Mouse (Mus musculus) ovary, postnatal 36 days (tissue): ENCODE measurements around the gene 9130409I23Rik.
"Not testable (repeated sequence)": the region's sequence is repeated elsewhere in the genome, so short reads cannot be mapped to it uniquely, and the experiment has no call there.

Experiments
- DNase-seq: peaks from one replicate; pipeline ENCODE4 v3.0.0; 2022; ENCODE audit warnings: low spot score, mixed read lengths

The 9130409I23Rik gene

GRCm38 (mm10) chr1:181035015-181035778, 15.8 kb upstream of the 9130409I23Rik start:
- not testable (repeated sequence) for DNase-seq

DNA sequence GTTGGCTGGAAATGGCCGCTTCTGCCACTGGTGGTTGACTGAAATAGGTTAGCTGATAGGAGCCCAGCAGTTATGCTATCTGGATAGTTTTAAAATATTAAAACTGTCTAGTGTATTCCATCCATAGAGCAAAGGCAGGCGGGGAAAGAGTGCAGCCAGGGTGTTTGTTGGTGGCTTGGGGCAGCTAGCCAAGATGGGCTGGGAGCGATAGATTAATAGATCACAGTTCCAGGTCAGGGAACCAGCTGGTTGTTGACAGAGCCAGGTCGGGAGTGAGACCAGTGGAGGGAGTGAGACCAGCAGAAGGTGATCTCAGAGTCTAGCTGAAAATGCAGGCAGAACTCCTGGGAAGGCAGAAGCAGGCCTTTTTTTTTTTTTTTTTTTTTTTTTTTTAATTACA, 13.4 kb upstream of the 9130409I23Rik start:
- no peak for DNase-seq

GRCm38 (mm10) chr1:181039652-181040051, 11.4 kb upstream of the 9130409I23Rik start:
- no peak for DNase-seq

- DNase-seq: no peak
Observed at GRCm38 (mm10) chr1:181047520-181047919, 3.5 kb upstream of the 9130409I23Rik start.

DNA sequence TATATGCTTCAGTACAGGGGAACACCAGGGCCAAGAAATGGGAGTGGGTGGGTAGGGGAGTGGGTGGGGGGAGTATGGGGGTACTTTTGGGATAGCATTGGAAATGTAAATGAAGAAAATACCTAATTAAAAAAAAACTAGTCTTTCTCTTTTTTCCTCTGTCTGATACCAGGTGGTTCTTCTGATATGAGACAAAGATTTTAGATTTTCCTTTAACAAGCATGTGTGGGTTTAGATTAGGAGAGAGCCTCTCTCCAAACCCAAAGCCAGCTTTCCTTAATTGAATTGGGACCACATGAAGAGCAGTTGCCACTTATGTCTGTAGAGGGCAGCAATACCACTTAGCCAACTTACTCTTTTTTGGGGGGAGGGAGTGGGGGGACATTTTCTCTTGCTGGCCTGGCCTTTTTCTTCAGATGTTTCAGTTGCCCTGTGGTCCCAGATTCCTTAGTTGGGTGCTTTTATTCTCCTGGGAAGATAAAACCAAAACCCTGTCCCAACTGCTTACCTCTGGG, 1.7 kb upstream of the 9130409I23Rik start:
- no peak for DNase-seq

- DNase-seq: no peak
Observed at GRCm38 (mm10) chr1:181052898-181053297, 1.9 kb downstream of the 9130409I23Rik start.

DNA sequence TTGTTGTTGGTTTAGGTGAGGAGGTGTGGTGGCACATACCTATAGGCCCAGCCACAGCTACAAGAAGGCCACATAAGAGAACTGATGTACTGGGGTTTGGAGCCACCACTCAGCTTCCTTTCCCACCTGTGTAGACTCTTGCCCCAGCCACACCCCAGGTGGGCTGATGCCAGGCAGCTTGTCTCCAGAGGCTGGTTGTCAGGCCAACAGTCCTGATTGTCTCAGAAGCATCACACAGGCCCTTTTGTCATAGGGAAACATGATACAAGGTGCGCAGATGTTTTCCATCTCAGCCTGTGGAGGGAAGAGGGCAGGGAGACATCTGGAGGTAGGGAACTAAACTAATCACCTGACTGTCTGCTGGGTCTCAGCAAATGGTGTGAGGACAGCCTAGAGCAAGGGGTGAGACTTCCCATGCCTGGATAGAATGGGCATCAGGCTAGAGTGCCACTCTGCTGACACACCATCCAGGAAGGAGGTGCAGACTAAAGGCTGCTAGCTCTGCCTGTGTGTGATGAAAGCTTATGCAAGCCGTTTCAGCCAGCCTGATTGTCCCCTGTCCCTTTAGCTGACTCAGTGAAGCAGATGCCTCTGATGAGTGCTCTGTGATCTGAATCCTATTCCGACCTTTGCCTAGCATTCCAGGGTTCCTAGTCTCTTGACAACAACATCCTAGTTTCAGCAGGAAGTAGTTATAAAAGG, 10.9 kb downstream of the 9130409I23Rik start:
- no peak for DNase-seq

DNA sequence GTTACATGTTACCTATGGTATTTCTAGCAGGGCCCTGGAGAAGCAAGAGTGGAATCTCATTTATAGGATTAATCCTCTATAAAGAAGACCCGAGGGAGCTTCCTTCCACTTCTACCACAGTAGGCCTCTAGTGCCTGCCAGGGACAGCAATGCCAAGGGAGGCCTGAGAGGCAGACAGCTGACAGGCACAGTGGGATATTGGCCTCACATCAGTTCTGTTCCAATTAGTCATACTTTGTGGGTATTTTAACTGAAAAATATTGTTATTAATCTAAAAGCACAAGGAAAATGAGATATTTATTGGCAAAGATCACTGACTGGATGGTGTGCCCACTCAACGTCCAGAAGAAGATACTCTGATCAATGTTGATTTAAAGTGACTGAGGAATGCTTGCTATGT, 13.0 kb downstream of the 9130409I23Rik start:
- DNase-seq: no peak

DNA sequence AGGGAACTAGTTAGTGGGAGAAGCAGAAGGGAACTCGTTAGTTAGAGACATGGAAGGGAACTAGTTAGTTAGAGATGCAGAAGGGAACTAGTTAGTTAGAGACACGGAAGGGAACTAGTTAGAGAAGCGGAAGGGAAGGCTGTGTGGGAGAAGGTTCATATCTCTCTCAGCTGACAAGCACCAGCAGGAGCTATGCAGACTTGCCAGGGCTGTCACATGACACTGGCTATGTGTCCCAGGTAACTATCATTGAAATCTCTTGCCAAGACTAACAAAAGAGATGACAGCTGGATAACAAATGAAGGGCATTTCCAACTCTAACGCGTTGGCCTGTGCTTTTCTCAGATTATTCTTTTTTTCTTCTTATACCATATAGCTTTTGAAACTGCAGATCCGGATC, 13.6 kb downstream of the 9130409I23Rik start:
- no peak for DNase-seq

GRCm38 (mm10) chr1:181068344-181068743, 17.3 kb downstream of the 9130409I23Rik start:
- no peak for DNase-seq

DNA sequence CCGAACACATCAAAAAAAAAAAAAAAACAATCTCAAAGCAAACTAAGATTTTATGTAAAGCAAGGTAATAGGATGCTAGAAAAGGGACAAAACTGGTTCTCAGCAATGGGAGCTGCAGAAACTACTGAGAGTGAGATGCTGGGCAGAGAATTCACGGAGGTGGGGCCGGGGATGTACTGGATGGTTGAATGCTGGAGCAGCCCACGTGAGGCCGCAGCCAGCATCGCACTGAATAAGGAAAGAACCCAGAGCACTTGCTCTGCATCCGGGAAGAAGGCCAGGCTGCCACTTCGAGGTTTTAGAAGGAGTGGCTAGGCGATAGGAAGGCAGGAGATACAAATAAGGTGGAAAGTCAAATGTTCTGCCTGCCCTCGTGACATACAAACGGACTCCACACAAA, 18.6 kb downstream of the 9130409I23Rik start:
- DNase-seq: no peak

DNA sequence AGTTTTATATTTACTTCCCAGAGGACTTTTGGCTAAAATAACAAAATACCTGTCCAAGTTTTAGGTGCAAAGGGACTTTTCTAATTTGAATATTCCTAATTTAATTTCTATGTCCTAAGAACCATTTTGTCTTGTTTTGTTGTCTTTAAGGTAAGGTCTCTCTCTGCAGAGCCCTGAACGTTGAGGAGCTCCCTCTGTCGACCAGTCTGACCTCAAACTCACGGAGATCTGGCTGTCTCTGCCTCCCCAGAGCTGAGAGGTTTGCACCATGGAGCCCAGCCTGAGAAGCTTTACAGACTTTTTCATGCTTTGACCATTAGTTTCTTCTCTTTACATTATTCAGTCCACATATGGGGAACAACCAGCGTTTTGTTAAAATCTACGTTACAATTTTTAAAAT, 22.0 kb downstream of the 9130409I23Rik start:
- no peak for DNase-seq

DNA sequence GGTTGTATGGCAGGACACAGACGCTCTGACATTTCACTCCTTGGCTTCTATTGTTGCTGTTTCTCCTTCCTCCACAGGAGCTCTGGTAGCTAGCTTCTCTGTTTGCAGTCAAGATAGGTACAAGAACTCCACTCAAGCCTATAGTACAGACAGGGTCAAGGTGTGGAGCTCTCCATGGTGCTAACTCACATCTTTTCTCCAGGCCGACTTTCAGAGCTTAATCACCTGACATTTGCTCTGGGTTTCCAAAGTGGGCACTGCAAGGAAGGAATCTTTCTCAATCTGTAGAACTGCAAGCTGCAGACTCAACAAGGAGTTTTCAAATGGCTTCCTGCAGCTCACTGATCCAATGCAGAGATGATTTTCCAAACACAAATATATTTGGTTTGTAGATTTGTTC, 33.0 kb downstream of the 9130409I23Rik start:
- no peak for DNase-seq

- DNase-seq: no peak
Observed at GRCm38 (mm10) chr1:181090048-181090447, 39.0 kb downstream of the 9130409I23Rik start.
